Mouse (Mus musculus) kidney, postnatal 36 days (tissue): ENCODE measurements around the gene Gpr21.

Source experiments
- DNase-seq, 2 experiments: peaks; one replicate each; pipeline ENCODE4 v3.0.0; 2021 to 2022; ENCODE audit warnings: mixed read lengths in 2 of 2

The Gpr21 gene

GRCm38 (mm10) chr2:37516030-37516710, at the start of gene Gpr21:
TSS of gene Gpr21 (plus strand) at chr2:37516332.
- DNase-seq = no peak

- DNase-seq = no peak
Measured at GRCm38 (mm10) chr2:37479559-37479958, 36.6 kb upstream of the Gpr21 start.

GRCm38 (mm10) chr2:37480039-37480438, 36.1 kb upstream of the Gpr21 start:
- no peak for DNase-seq

GRCm38 (mm10) chr2:37484165-37484564, 32.0 kb upstream of the Gpr21 start:
- DNase-seq = no peak

GRCm38 (mm10) chr2:37485370-37485769, 30.8 kb upstream of the Gpr21 start:
- DNase-seq = peak; percentile 44 to 57

GRCm38 (mm10) chr2:37486408-37486807, 29.7 kb upstream of the Gpr21 start:
- no peak for DNase-seq

GRCm38 (mm10) chr2:37488956-37489355, 27.2 kb upstream of the Gpr21 start:
- DNase-seq = no peak

- DNase-seq = no peak
Measured at GRCm38 (mm10) chr2:37497321-37497720, 18.8 kb upstream of the Gpr21 start.

GRCm38 (mm10) chr2:37505856-37506255, 10.3 kb upstream of the Gpr21 start:
- peak; percentile 12 to 41 for DNase-seq

- DNase-seq = no peak
Measured at GRCm38 (mm10) chr2:37511134-37511901, 4.8 kb upstream of the Gpr21 start.

- DNase-seq = peak in 1 of 2 experiments; percentile 12
Measured at GRCm38 (mm10) chr2:37516922-37517462, 860 bp downstream of the Gpr21 start.

- DNase-seq = no peak
Measured at GRCm38 (mm10) chr2:37518561-37519285, 2.6 kb downstream of the Gpr21 start.

GRCm38 (mm10) chr2:37519286-37519640, 3.1 kb downstream of the Gpr21 start:
- DNase-seq = no peak

GRCm38 (mm10) chr2:37527587-37527986, 11.5 kb downstream of the Gpr21 start:
- DNase-seq = no peak

- DNase-seq = no peak
Measured at GRCm38 (mm10) chr2:37529397-37529796, 13.3 kb downstream of the Gpr21 start.

GRCm38 (mm10) chr2:37530766-37531165, 14.6 kb downstream of the Gpr21 start:
- DNase-seq = no peak

- no peak for DNase-seq
Measured at GRCm38 (mm10) chr2:37531639-37532038, 15.5 kb downstream of the Gpr21 start.

GRCm38 (mm10) chr2:37549346-37550012, 33.3 kb downstream of the Gpr21 start:
- DNase-seq = no peak

- no peak for DNase-seq
Measured at GRCm38 (mm10) chr2:37556366-37556765, 40.2 kb downstream of the Gpr21 start.

GRCm38 (mm10) chr2:37565579-37565978, 49.4 kb downstream of the Gpr21 start:
- DNase-seq = no peak

- DNase-seq = no peak
Measured at GRCm38 (mm10) chr2:37566035-37566434, 49.9 kb downstream of the Gpr21 start.

- DNase-seq = peak; percentile 24 to 26
Measured at GRCm38 (mm10) chr2:37569888-37570287, 53.8 kb downstream of the Gpr21 start.
